Mouse (Mus musculus): Measurements from ENCODE around the gene Bpifa5. TPM values are rescaled to one million over a fixed set of nuclear protein-coding genes. Genes with fewer than 3 reads are reported as not detected.

Bpifa5 gene
- polyA plus RNA-seq, 1 experiment from 2014 or later, result not detected

- Histone ChIP-seq H3K4me3 (no peak overlapping the region), H3K9me3 (no peaks in the 10 kb centered on the region), H3K27me3 (no peaks in the 10 kb centered on the region), H3K4me2 (replicated peaks) (no peak overlapping the region), H3K27ac (no peak overlapping the region), H3K4me1 (no peaks in the 10 kb centered on the region), H3K9ac (no peak overlapping the region; the same call in 1 of the 2 replicates), H3K36me3 (no peaks in the 10 kb centered on the region)
- 74% methylated on average over 4 of the region's 4 CpGs for WGBS
- ATAC-seq (ENCODE audit: low FRiP score, low read depth), result no peak
Observed at GRCm38 (mm10) chr2:154211881-154212280, 49.5 kb downstream of the Bpifa5 start.

GRCm38 (mm10) chr2:154215191-154215590, 52.8 kb downstream of the Bpifa5 start:
- Histone ChIP-seq H3K9me3 (no peaks in the 10 kb centered on the region), H3K9ac (no peak overlapping the region), H3K27me3 (no peaks in the 10 kb centered on the region), H3K27ac (no peak overlapping the region), H3K4me1 (no peaks in the 10 kb centered on the region), H3K4me3 (no peak overlapping the region), H3K4me2 (replicated peaks) (no peak overlapping the region), H3K36me3 (no peaks in the 10 kb centered on the region)
- no peak for ATAC-seq (ENCODE audit: low FRiP score, low read depth)
- 18% methylated on average over 5 of the region's 5 CpGs for WGBS

Other genes starting within 250 kb of the Bpifa5 start
- not detected in 2 replicates for gene Bpifb3, start 244.4 kb upstream of the Bpifa5 start, polyA plus RNA-seq (2015; fragmentation: Nextera tagmentation; extraction: Ambion mirVana)
- gene Bpifb4, start 224.4 kb upstream of the Bpifa5 start, polyA plus RNA-seq (2015; fragmentation: Nextera tagmentation; extraction: Ambion mirVana), result not detected in 2 replicates
- gene Bpifa6, start 187.7 kb upstream of the Bpifa5 start, polyA plus RNA-seq (2015; fragmentation: Nextera tagmentation; extraction: Ambion mirVana), result not detected in 2 replicates
- gene Bpifa2, start 154.3 kb upstream of the Bpifa5 start, polyA plus RNA-seq (2015; fragmentation: Nextera tagmentation; extraction: Ambion mirVana), result not detected in 2 replicates
- gene Bpifa3, start 32.3 kb upstream of the Bpifa5 start, polyA plus RNA-seq (2015; fragmentation: Nextera tagmentation; extraction: Ambion mirVana), result not detected in 2 replicates
- not detected in 2 replicates for gene Bpifa1, start 19.7 kb upstream of the Bpifa5 start, polyA plus RNA-seq (2015; fragmentation: Nextera tagmentation; extraction: Ambion mirVana)
- gene Bpifb1, start 28.2 kb downstream of the Bpifa5 start, polyA plus RNA-seq (2015; fragmentation: Nextera tagmentation; extraction: Ambion mirVana), result not detected in 2 replicates
- gene Bpifb5, start 61.1 kb downstream of the Bpifa5 start, polyA plus RNA-seq (2015; fragmentation: Nextera tagmentation; extraction: Ambion mirVana), result 0.14 and 0.15 TPM in 2 replicates
- not detected in 2 replicates for gene Bpifb9a, start 95.2 kb downstream of the Bpifa5 start, polyA plus RNA-seq (2015; fragmentation: Nextera tagmentation; extraction: Ambion mirVana)
- gene Bpifb9b, start 144.6 kb downstream of the Bpifa5 start, polyA plus RNA-seq (2015; fragmentation: Nextera tagmentation; extraction: Ambion mirVana), result not detected in 2 replicates
- gene Cdk5rap1, start 210.4 kb downstream of the Bpifa5 start, polyA plus RNA-seq (2015; fragmentation: Nextera tagmentation; extraction: Ambion mirVana), result 19.6 and 21.9 TPM in 2 replicates
- 7.4 and 8.2 TPM in 2 replicates for gene Snta1, start 245.5 kb downstream of the Bpifa5 start, polyA plus RNA-seq (2015; fragmentation: Nextera tagmentation; extraction: Ambion mirVana)